Mouse (Mus musculus): ENCODE measurements around the gene Gpc5.

DNA sequence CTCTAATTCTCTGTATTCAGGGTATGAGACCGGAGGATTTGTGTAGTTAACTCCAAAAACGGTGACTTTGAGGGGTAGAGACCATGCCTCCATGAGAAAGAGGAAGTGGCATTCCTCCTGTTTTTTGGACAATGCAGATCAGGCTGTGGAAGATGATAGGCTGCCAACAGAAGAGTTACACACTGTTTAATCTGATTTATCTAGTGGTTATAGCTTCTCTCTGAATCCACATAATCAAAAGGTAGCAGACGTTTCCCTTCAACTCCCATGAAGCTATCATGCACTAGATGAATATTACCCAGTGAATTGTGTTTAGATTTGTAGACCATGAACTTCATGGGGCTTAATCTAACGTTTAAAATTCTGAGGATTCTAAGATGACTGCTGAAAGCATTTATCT, 522.1 kb downstream of the Gpc5 start:
- TF ChIP-seq CTCF (IDR thresholded peaks at IDR 0.05; ENCODE audit: borderline replicate concordance, insufficient read depth, low read length): no peak
- no peak for TF ChIP-seq POLR2A (IDR thresholded peaks at IDR 0.05; ENCODE audit: low read depth, low read length)

All from embryonic fibroblast, embryonic 13.5 days (primary cell).